Mouse (Mus musculus) megakaryocyte, embryonic 14.5 days (primary cell): ENCODE results near the gene Rbms3.

Source experiments
- FLI1 ChIP-seq: IDR thresholded peaks from 2 replicates; pipeline ENCODE4 v1.6.1; 2012; ENCODE audit warnings: low read length, inconsistent platforms, mixed read lengths
- GATA1 ChIP-seq: IDR thresholded peaks from 3 replicates; pipeline ENCODE4 v1.6.1; 2012; ENCODE audit warnings: mixed read lengths, low read length, inconsistent platforms, borderline replicate concordance

DNA sequence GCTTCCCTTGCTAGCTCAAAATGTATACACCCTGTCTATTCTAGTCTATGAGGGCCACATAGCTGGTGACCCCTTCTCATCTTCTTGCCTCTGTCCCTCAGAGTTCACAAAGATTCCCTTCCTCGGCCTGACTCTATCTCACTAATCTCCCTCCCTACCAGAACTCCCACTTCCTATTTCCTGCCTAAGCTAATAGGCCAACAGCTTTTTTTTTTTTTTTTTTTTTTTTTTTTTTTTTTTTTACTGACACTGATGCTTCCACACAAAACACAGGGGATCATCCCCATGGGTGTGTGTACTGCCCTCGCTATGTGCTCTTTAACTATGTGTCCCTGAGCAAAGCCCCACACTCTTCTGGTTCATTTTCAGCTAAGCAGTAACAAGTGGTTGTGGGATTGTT lies 1060.0 kb downstream of the Rbms3 start:
- TF ChIP-seq GATA1 (no peak), FLI1 (no peak)
